Mouse (Mus musculus) G1E (cell line): ENCODE measurements around the gene Spi1. TPM values are rescaled to one million over a fixed set of nuclear protein-coding genes. Genes with fewer than 3 reads are reported as not detected.
"Not testable (repeated sequence)": the region's sequence is repeated elsewhere in the genome, so short reads cannot be mapped to it uniquely, and the experiment has no call there.

Experiments
- ATAC-seq: 2 replicates; pipeline ENCODE4 v1.8.0; 2016; ENCODE audit warnings: mild to moderate bottlenecking; ENCODE audit not compliant: insufficient number of reproducible peaks, poor library complexity, low FRiP score, severe bottlenecking; ENCODE audit errors: extremely low read depth
- DNase-seq: peaks from one replicate; pipeline ENCODE4 v3.0.0; 2012; ENCODE audit warnings: low spot score
- H3K27me3 ChIP-seq: 2 replicates; pipeline ENCODE4 v1.6.1; 2012; ENCODE audit warnings: mild to moderate bottlenecking, low read length, inconsistent platforms; ENCODE audit not compliant: insufficient read depth
- H3K36me3 ChIP-seq: replicated peaks from 2 replicates; pipeline ENCODE3; 2012; ENCODE audit warnings: mild to moderate bottlenecking, inconsistent platforms
- H3K4me1 ChIP-seq: 2 replicates; pipeline ENCODE4 v1.6.1; 2012; ENCODE audit warnings: low read depth, low read length, inconsistent platforms, mixed read lengths; ENCODE audit not compliant: insufficient read depth
- H3K4me3 ChIP-seq: 2 replicates; pipeline ENCODE4 v1.5.1; 2012; ENCODE audit warnings: low read depth, mild to moderate bottlenecking, inconsistent platforms, low read length, moderate library complexity, mixed read lengths
- H3K9me3 ChIP-seq: replicated peaks from 2 replicates; pipeline ENCODE4 v1.6.1; 2012; ENCODE audit warnings: inconsistent platforms
- CTCF ChIP-seq: IDR thresholded peaks from 2 replicates; pipeline ENCODE4 v1.5.1; 2012; ENCODE audit warnings: low read depth, low read length, inconsistent platforms, mixed read lengths
- GATA1 ChIP-seq: IDR thresholded peaks from 2 replicates; pipeline ENCODE4 v1.6.1; 2012; ENCODE audit warnings: borderline replicate concordance, low read length, inconsistent platforms, mixed read lengths
- GATA2 ChIP-seq: IDR thresholded peaks from 2 replicates; pipeline ENCODE4 v1.6.1; 2012; ENCODE audit warnings: low read depth, low read length, inconsistent platforms, borderline replicate concordance
- POLR2AphosphoS5 ChIP-seq: IDR thresholded peaks from 2 replicates; pipeline ENCODE4 v1.6.1; 2012; ENCODE audit warnings: low read depth, low read length, inconsistent platforms; ENCODE audit not compliant: insufficient replicate concordance
- TAL1 ChIP-seq: conservative IDR thresholded peaks from 2 replicates; pipeline ENCODE4 v1.6.1; 2012; ENCODE audit warnings: low read depth, low read length, inconsistent platforms, mixed read lengths
- polyA plus RNA-seq: library from polyadenylated mRNA; stranded (reverse); fragments of >175 nt; gene quantifications from 2 replicates; pipeline ENCODE4 v1.2.3, GENCODE M21; 2012
- total RNA-seq, 2 experiments: library from RNA; stranded (forward) in 1 of 2; stranded (reverse) in 1 of 2; fragments of 200-1000 nt in 1 of 2; fragments of >200 nt in 1 of 2; fragmentation: Nextera tagmentation in 1 of 2; gene quantifications; 2 replicates each; pipeline ENCODE4 v1.2.3; 2014 to 2017

Gene Spi1
- total RNA-seq (2014; fragmentation: Nextera tagmentation) (79.8 and 99.2 TPM in 2 replicates), total RNA-seq (2017) (23.5 and 25.4 TPM in 2 replicates), polyA plus RNA-seq (135 and 138 TPM in 2 replicates)

GRCm38 (mm10) chr2:91081775-91082695 lies at the start of gene Spi1:
Gene Spi1 (plus strand): TSS chr2:91082390.
- Histone ChIP-seq H3K9me3 (no peaks in the 10 kb centered on the region), H3K4me3 (peak within 1 kb of the TSS; percentile 63; the same call in 1 of the 2 replicates), H3K36me3 (no peaks in the 10 kb centered on the region), H3K4me1 (peaks cover 80% of the 10 kb centered on the region), H3K27me3 (peaks cover 5% of the 10 kb centered on the region; the same call in 1 of the 2 replicates)
- no peak for DNase-seq
- ATAC-seq = no peak
- no peak for TF ChIP-seq TAL1
- no peak for TF ChIP-seq GATA2
- TF ChIP-seq GATA1 = no peak
- TF ChIP-seq CTCF = no peak

GRCm38 (mm10) chr2:91033000-91033399 lies 49.2 kb upstream of the Spi1 start:
- no peak for DNase-seq
- H3K4me1 ChIP-seq = peaks cover 47% of the 10 kb centered on the region
- H3K4me3 ChIP-seq = no peak overlapping the region
- H3K9me3 ChIP-seq = no peaks in the 10 kb centered on the region
- TF ChIP-seq TAL1 (no peak), CTCF (peak; percentile 18; the same call in 1 of the 2 replicates)
- no peaks in the 10 kb centered on the region; the same call in 1 of the 2 replicates for H3K27me3 ChIP-seq
- peaks cover 3% of the 10 kb centered on the region for H3K36me3 ChIP-seq
- no peak for ATAC-seq

- peaks cover 2% of the 10 kb centered on the region for H3K36me3 ChIP-seq
- DNase-seq (no peak), ATAC-seq (no peak)
- H3K27me3 ChIP-seq = no peaks in the 10 kb centered on the region; the same call in none of the 2 replicates
- H3K4me1 ChIP-seq = peaks cover 34% of the 10 kb centered on the region
- H3K4me3 ChIP-seq = no peak within 1 kb of the TSS
- TF ChIP-seq POLR2AphosphoS5 = no peak
- no peak for TF ChIP-seq CTCF
- TF ChIP-seq GATA1 = no peak
- TF ChIP-seq TAL1 = no peak
- no peak for TF ChIP-seq GATA2
- no peaks in the 10 kb centered on the region for H3K9me3 ChIP-seq
Observed at GRCm38 (mm10) chr2:91035385-91035784, 46.8 kb upstream of the Spi1 start, which contains the start of gene Rapsn. Gene Rapsn (plus strand): TSS chr2:91035620.

GRCm38 (mm10) chr2:91041786-91042185 lies 40.4 kb upstream of the Spi1 start:
- Histone ChIP-seq H3K4me1 (peaks cover 46% of the 10 kb centered on the region), H3K27me3 (no peaks in the 10 kb centered on the region; the same call in none of the 2 replicates), H3K4me3 (no peak overlapping the region), H3K9me3 (no peaks in the 10 kb centered on the region), H3K36me3 (no peaks in the 10 kb centered on the region)
- DNase-seq = no peak
- ATAC-seq = no peak
- TF ChIP-seq POLR2AphosphoS5 (no peak), GATA1 (no peak), GATA2 (no peak), TAL1 (no peak), CTCF (no peak)

- Histone ChIP-seq H3K36me3 (no peaks in the 10 kb centered on the region), H3K4me3 (peak overlapping the region; percentile 11; the same call in 1 of the 2 replicates), H3K4me1 (peaks cover 51% of the 10 kb centered on the region), H3K9me3 (no peaks in the 10 kb centered on the region), H3K27me3 (no peaks in the 10 kb centered on the region; the same call in none of the 2 replicates)
- ATAC-seq = peak; percentile 62
- TF ChIP-seq GATA1 (no peak), TAL1 (no peak), GATA2 (no peak), CTCF (no peak)
- DNase-seq = peak; percentile 45
Observed at GRCm38 (mm10) chr2:91042651-91043398, 39.4 kb upstream of the Spi1 start.

- H3K4me3 ChIP-seq = no peak overlapping the region; the same call in 1 of the 2 replicates
- TF ChIP-seq POLR2AphosphoS5 (no peak), CTCF (no peak), GATA2 (no peak), TAL1 (no peak), GATA1 (no peak)
- H3K4me1 ChIP-seq = peaks cover 65% of the 10 kb centered on the region
- DNase-seq (no peak), ATAC-seq (no peak)
- no peaks in the 10 kb centered on the region for H3K36me3 ChIP-seq
- H3K27me3 ChIP-seq = no peaks in the 10 kb centered on the region; the same call in none of the 2 replicates
- no peaks in the 10 kb centered on the region for H3K9me3 ChIP-seq
Observed at GRCm38 (mm10) chr2:91044727-91045126, 37.5 kb upstream of the Spi1 start.

GRCm38 (mm10) chr2:91045805-91046204 lies 36.4 kb upstream of the Spi1 start:
- not testable (repeated sequence) for H3K36me3 ChIP-seq, ATAC-seq, H3K9me3 ChIP-seq, H3K4me3 ChIP-seq, H3K27me3 ChIP-seq, DNase-seq
- H3K4me1 ChIP-seq = peaks cover 72% of the 10 kb centered on the region
